ENCODE assay signal across 14 mouse cellular contexts in genomic region chr1:73905111-73905810, GRCm38 (mm10).
DNase-seq lines count a peak whose midpoint lies in the region; ATAC-seq lines count a peak whose summit lies in the region.
"Had no signal": no experiment of that assay in that cellular context is flagged by ENCODE, and none has a peak within 500 bp of the region (broad histone marks: within the 10 kb centered on the region; RNA-seq: fewer than 3 reads in every experiment).

No protein-coding gene starts in this region.

- H3K4me2 ChIP-seq in forebrain, embryonic 11.5 days (ENCODE audit: low read depth, low read length, severe bottlenecking), result no peak overlapping the region
- H3K4me2 ChIP-seq in liver, embryonic 11.5 days, result no peak overlapping the region
- H3K4me2 ChIP-seq in liver, embryonic 12.5 days, result no peak overlapping the region
- no peak overlapping the region for H3K4me2 ChIP-seq in hindbrain, embryonic 16.5 days (ENCODE audit: low read length)
- H3K4me2 ChIP-seq: hindbrain, embryonic 12.5 days had no signal

- H3K4me3 ChIP-seq in forebrain, embryonic 11.5 days (ENCODE audit: low read depth, low read length), result no peak overlapping the region
- no peak overlapping the region for H3K4me3 ChIP-seq in forebrain, embryonic 10.5 days
- no peak overlapping the region for H3K4me3 ChIP-seq in liver, embryonic 11.5 days (ENCODE audit: low read depth, low read length)
- no peak overlapping the region for H3K4me3 ChIP-seq in liver, embryonic 12.5 days
- H3K4me3 ChIP-seq in hindbrain, embryonic 16.5 days (ENCODE audit: low read length), result no peak overlapping the region
- H3K4me3 ChIP-seq: erythroblast, embryonic 14.5 days; hindbrain, embryonic 12.5 days; megakaryocyte, embryonic 14.5 days; myocyte had no signal

- H3K36me3 ChIP-seq in forebrain, embryonic 11.5 days (ENCODE audit: control insufficient read depth, insufficient read depth, low read length), result no peaks in the 10 kb centered on the region
- H3K36me3 ChIP-seq in forebrain, embryonic 10.5 days (replicated peaks), result no peaks in the 10 kb centered on the region
- H3K36me3 ChIP-seq in liver, embryonic 11.5 days (ENCODE audit: control insufficient read depth, insufficient read depth, low read length), result no peaks in the 10 kb centered on the region
- H3K36me3 ChIP-seq in liver, embryonic 12.5 days, result no peaks in the 10 kb centered on the region
- no peaks in the 10 kb centered on the region for H3K36me3 ChIP-seq in hindbrain, embryonic 16.5 days (ENCODE audit: control insufficient read depth, insufficient read depth, low read length)
- H3K36me3 ChIP-seq: hindbrain, embryonic 12.5 days had no signal

- peak; percentile 45 for DNase-seq in forebrain, embryonic 11.5 days (ENCODE audit: low spot score)
- no peak for DNase-seq in forebrain, embryonic 10.5 days (ENCODE audit: extremely low spot score, low spot score)
- peak; percentile 24 for DNase-seq in liver, embryonic 11.5 days (ENCODE audit: low spot score)
- DNase-seq in heart, postnatal 4 days, result peak; percentile 9
- no peak for DNase-seq in B cell, adult 2 months
- DNase-seq: thymus, postnatal 14 days had no signal

- no peak for ATAC-seq in forebrain, embryonic 11.5 days (replicated peaks; ENCODE audit: low FRiP score)
- no peak for ATAC-seq in liver, embryonic 11.5 days (replicated peaks; ENCODE audit: low FRiP score)
- no peak for ATAC-seq in liver, embryonic 12.5 days
- ATAC-seq in common myeloid progenitor, adult 5-6 weeks (replicated peaks; ENCODE audit: low read depth, poor library complexity, severe bottlenecking), result 0 out of 2 replicates have a peak, but pooled peaks have one; percentile 13
- ATAC-seq in hindbrain, embryonic 16.5 days, result no peak

- no peak overlapping the region for H3K27ac ChIP-seq in forebrain, embryonic 11.5 days (ENCODE audit: low read depth, low read length)
- H3K27ac ChIP-seq in forebrain, embryonic 10.5 days, result no peak overlapping the region
- no peak overlapping the region for H3K27ac ChIP-seq in liver, embryonic 11.5 days (ENCODE audit: low read depth, low read length)
- no peak overlapping the region for H3K27ac ChIP-seq in liver, embryonic 12.5 days
- H3K27ac ChIP-seq in hindbrain, embryonic 16.5 days (ENCODE audit: low read depth, low read length), result no peak overlapping the region
- H3K27ac ChIP-seq: hindbrain, embryonic 12.5 days; liver, embryonic 14.5 days had no signal

- H3K27me3 ChIP-seq in forebrain, embryonic 11.5 days (ENCODE audit: control insufficient read depth, insufficient read depth, low read length), result no peaks in the 10 kb centered on the region
- no peaks in the 10 kb centered on the region for H3K27me3 ChIP-seq in forebrain, embryonic 10.5 days (ENCODE audit: poor library complexity, severe bottlenecking)
- no peaks in the 10 kb centered on the region for H3K27me3 ChIP-seq in liver, embryonic 11.5 days (replicated peaks; ENCODE audit: control insufficient read depth, insufficient read depth, low read length)
- no peaks in the 10 kb centered on the region for H3K27me3 ChIP-seq in liver, embryonic 12.5 days (replicated peaks)
- H3K27me3 ChIP-seq in hindbrain, embryonic 16.5 days (replicated peaks; ENCODE audit: control insufficient read depth, insufficient read depth, low read length), result no peaks in the 10 kb centered on the region
- H3K27me3 ChIP-seq: hindbrain, embryonic 12.5 days had no signal

- H3K9ac ChIP-seq in forebrain, embryonic 11.5 days (ENCODE audit: low read length), result no peak overlapping the region
- H3K9ac ChIP-seq in liver, embryonic 11.5 days (ENCODE audit: low read depth, low read length), result no peak overlapping the region
- no peak overlapping the region for H3K9ac ChIP-seq in liver, embryonic 12.5 days
- no peak overlapping the region for H3K9ac ChIP-seq in hindbrain, embryonic 16.5 days (ENCODE audit: low read depth, low read length)
- H3K9ac ChIP-seq: hindbrain, embryonic 12.5 days; liver, embryonic 14.5 days had no signal

- H3K9me3 ChIP-seq in forebrain, embryonic 11.5 days (ENCODE audit: control insufficient read depth, low read length), result no peaks in the 10 kb centered on the region
- no peaks in the 10 kb centered on the region for H3K9me3 ChIP-seq in forebrain, embryonic 10.5 days
- H3K9me3 ChIP-seq in liver, embryonic 11.5 days (ENCODE audit: control insufficient read depth, low read length), result no peaks in the 10 kb centered on the region
- no peaks in the 10 kb centered on the region for H3K9me3 ChIP-seq in liver, embryonic 12.5 days (replicated peaks)
- H3K9me3 ChIP-seq in hindbrain, embryonic 16.5 days (ENCODE audit: control insufficient read depth, low read length), result no peaks in the 10 kb centered on the region
- H3K9me3 ChIP-seq: hindbrain, embryonic 12.5 days had no signal

- 76% methylated on average over 9 of the region's 10 CpGs for WGBS in forebrain, embryonic 11.5 days
- 74% methylated on average over 10 of the region's 10 CpGs for WGBS in forebrain, embryonic 10.5 days
- 32% methylated on average over 10 of the region's 10 CpGs for WGBS in liver, embryonic 11.5 days
- WGBS in liver, embryonic 12.5 days (ENCODE audit: insufficient replicate concordance), result 28% methylated on average over 10 of the region's 10 CpGs
- 79% methylated on average over 9 of the region's 10 CpGs for WGBS in hindbrain, embryonic 16.5 days

- H3K4me1 ChIP-seq in forebrain, embryonic 11.5 days (replicated peaks; ENCODE audit: control insufficient read depth, insufficient read depth, low read length), result 0 out of 2 replicates have a peak, but pooled peaks cover 2% of the 10 kb centered on the region
- H3K4me1 ChIP-seq in forebrain, embryonic 10.5 days, result peaks cover 11% of the 10 kb centered on the region
- H3K4me1 ChIP-seq in liver, embryonic 11.5 days (replicated peaks; ENCODE audit: control insufficient read depth, insufficient read depth, low read length), result no peaks in the 10 kb centered on the region; the same call in 1 of the 2 replicates
- no peaks in the 10 kb centered on the region for H3K4me1 ChIP-seq in liver, embryonic 12.5 days
- H3K4me1 ChIP-seq in hindbrain, embryonic 16.5 days (ENCODE audit: control insufficient read depth, insufficient read depth, low read depth, low read length), result peaks cover 5% of the 10 kb centered on the region; the same call in 1 of the 2 replicates

Comparison
In these comparisons a context has a peak if more than half of its experiments do, and no peak if none do; other contexts are left out.
1. DNase-seq: peak in forebrain, embryonic 11.5 days (single experiment), liver, embryonic 11.5 days (single experiment) and heart, postnatal 4 days (single experiment); none in forebrain, embryonic 10.5 days (single experiment) and B cell, adult 2 months (0 of 2).